Mouse (Mus musculus) ES-E14 (cell line): ENCODE measurements at regions not wholly inside any gene's neighbourhood (a gene's known extent, or its start where the extent isn't known, plus 50 kb on each side); places are given as distances from the start of the nearest gene placed in this dataset.

ENCODE experiments used
- CHD2 ChIP-seq: IDR thresholded peaks from 2 replicates; pipeline ENCODE4 v1.6.1; 2014; ENCODE audit warnings: mild to moderate bottlenecking, low read depth, low read length, inconsistent platforms
- HCFC1 ChIP-seq: IDR thresholded peaks from 2 replicates; pipeline ENCODE4 v1.6.1; 2012; ENCODE audit warnings: low read length, inconsistent platforms, borderline replicate concordance; ENCODE audit not compliant: insufficient read depth
- MAFK ChIP-seq: IDR thresholded peaks from 2 replicates; pipeline ENCODE4 v1.6.1; 2014; ENCODE audit warnings: mild to moderate bottlenecking, low read depth, low read length, inconsistent platforms; ENCODE audit not compliant: insufficient read depth
- ZC3H11A ChIP-seq: IDR thresholded peaks from 2 replicates; pipeline ENCODE4 v1.6.1; 2012; ENCODE audit warnings: low read depth, mild to moderate bottlenecking, inconsistent platforms, low read length, borderline replicate concordance
- ZNF384 ChIP-seq: IDR thresholded peaks from 2 replicates; pipeline ENCODE4 v1.6.1; 2012; ENCODE audit warnings: low read depth, low read length, inconsistent platforms

DNA sequence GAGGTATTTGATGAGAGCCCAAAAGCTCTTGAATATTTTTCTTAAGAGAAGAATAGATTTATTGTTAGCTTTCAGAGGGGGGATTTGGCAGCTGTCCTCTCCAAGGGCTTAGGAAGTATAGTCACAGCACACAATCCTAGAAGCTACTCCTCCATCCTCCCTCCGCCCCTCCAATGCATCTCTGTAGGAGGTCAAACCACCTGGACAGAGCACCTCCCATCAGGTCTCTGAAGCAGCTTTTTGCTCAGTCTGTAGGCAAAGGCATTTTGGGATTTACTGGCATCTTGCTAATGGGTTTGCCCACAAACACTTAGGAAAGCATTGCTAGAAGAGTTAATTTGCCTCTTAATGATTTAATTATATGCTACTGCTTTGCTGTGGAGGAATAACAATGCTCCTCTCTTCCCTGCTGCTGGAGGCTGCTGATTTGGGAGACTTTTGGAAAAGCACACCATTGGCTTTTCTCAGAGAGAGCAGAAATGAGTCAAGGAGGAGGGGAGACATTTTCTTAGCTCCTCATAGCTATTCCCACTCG is 273.1 kb downstream of the Gm11011 start:
- no peak for TF ChIP-seq ZC3H11A
- no peak for TF ChIP-seq ZNF384
- TF ChIP-seq HCFC1 = no peak
- no peak for TF ChIP-seq CHD2
- no peak for TF ChIP-seq MAFK
